Mouse (Mus musculus) WW6 (cell line): ENCODE measurements around the gene Lysmd1.

Source experiments
- DNase-seq: peaks from one replicate; pipeline ENCODE4 v3.0.0-alpha.2; 2013; ENCODE audit warnings: low read depth, low spot score

Gene Lysmd1

DNA sequence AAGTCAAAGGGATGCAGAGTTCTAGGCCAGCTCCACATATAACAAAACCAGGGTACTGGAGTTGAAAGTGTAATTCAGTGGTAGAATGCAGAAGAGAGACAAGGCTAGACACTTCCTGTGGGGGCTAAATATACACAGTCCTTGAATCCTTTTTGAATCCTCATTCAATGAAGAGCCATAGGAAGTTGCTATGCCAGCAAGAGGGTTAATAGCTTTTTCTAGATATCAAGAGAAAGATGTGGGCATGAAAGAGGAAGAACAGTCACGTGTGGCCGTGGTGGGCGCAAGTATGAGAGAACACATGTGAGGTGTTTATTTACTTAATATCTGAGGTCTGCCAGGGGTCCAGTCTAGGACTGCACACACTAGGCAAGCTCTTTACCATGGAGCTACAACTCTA lies 2.4 kb downstream of the Lysmd1 start:
- no peak for DNase-seq

DNA sequence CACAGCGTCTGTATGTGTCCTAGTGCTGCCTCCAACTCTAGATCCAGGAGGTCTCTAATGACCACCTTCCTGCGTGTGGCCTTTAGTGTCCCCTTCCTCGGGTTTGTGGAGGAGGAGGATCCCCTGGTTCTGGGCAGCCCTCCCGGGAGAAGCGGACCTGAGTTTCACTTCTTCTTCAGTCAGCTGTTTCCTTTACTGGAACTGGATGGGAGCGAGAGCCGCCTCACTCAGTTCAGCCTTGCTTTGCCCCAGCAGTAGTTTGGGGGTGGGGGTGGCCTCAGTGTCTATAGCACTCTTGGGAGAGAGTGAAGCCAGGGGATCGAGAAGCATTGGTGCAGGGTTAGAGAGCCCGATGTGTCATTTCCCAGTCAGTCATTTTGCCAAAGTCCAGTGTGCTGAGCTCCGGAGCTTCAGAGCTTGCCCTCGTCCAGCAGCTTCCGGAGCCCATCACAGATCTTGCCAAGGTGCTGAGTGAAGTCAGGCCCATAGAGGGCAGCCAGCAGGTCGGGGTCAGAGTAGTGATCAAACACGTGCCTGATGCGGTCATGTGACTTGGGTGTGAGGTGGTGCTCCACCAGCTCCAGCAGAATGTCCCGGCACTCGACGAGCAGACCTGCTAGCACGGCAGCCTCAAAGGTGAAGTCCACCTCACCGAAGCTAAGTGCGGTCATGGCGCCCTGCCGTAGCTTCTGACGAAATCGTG lies 5.8 kb downstream of the Lysmd1 start:
- no peak for DNase-seq

DNA sequence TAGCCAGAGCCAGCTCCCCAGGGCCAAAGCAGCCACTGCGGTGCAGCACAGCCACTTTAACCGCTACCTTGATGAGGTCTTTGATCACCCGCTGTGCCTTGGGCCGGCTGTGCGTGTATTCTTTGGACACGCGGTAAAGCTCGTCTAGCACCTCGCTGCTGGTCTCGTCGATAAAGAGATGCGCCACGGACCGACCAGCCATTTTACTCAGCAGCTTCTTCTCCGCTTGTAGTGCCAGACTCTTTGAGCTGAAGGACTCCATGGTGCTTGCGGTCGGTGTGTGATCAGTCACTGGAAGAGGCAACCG lies 6.4 kb downstream of the Lysmd1 start:
- DNase-seq: no peak

DNA sequence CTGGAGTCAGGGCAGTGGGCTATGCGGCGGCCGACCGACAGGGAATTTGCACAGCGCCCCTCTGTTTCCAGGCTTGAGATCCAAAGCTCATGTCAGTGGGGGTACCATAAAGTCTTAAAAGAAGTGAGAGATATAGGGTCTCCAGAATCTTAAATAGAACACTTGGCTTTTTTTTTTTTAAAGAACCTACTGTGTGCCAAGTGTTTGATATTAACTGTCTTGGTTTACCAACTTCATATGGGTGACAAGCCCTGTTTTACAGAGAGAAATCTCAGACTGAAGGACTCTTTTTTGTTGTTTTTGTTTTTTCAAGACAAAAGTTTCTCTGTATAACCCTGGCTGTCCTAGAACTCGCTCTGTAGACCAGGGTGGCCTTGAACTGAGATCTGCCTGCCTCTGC lies 6.9 kb downstream of the Lysmd1 start:
- DNase-seq: no peak

DNA sequence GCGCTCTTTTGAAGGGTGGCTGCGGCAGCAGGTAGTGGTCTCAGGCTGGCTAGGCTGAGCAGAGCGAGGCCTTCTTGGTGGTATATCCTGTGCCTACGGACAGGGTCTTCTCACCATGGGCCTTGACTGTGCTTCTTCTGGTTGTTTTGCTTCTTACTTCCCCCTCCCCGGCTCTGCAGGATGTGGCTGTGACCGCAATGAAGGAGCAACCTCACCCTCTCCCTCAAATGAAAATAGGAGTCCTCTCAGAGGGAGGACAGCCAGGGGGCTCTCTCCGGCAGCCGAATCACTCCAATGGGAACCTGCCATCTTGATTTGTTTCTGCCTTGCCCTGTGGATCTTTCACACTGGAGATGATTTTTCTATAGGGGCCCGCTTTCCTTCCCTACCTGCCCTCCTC lies 7.6 kb downstream of the Lysmd1 start:
- DNase-seq: no peak

DNA sequence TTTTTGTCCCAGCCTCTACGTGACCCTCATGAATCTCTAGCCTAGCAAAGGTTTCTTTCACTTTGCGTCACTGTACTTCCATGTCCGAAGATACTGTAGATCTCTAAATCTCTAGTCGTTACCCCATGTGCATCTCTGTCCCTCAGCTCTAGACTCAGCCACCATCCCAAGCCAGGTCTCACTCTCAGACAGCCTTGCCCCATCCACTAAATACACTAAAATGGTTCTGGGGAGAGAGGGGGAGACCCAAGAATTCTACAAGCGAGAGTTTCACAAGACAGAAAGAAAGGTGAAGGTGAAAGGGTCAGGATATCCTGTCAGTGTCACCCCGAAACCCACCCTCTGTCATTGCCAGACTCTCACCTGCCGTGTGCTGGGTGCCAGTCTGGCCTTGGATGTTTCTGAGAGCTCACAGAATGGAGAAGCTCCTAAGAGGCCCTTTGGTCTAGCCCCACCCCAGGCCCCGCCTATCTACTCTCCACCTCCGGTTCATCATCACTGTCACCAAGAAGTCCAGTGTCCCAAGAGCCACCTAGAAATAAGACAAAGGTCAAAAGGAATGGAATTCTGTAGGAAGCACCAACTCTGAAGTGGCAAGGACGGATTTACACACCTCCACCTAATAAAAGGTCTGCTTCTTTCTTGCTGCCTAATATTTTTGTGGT lies 8.2 kb downstream of the Lysmd1 start, which contains the start of gene Tnfaip8l2:
Tnfaip8l2 (minus strand) TSS at position 409 of the 665 bp plus-strand sequence.
- DNase-seq: no peak

DNA sequence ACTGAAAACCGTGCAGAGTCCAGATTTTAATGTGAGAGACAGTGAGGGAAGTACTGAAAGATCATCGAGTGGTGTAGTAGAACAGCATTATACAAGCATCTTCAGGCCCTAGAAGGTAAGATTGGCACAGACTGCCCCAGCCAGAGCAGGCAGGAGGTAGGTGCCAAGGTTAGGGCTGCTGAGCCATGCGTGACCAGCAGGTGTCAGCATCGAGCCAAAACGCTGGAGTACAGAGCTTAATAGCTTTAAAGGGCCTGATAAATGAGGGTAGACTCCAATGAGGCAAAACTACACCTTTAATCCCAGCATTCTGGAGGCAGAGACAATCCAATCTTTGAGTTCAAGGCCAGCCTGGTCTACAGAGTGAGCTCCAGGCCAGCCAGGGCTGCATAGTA lies 8.7 kb downstream of the Lysmd1 start:
- DNase-seq: no peak

DNA sequence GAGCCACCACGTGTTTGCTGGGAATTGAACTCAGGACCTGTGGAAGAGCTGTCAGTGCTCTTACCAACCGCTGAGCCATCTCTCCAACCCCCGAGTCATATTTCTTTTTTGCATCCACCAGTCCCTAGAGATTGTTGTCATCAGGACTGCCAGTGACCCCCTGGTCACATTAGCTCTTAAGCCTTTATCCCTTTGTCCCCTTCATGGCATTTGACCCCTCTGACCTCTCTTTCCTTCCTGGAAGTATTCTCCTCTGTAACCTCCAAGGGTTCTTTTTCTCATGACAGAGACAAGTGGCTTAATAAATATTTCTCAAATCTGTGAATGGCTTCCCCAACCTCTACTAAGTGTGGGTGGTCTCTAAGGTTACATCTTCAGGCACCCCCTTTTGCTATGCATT lies 14.0 kb downstream of the Lysmd1 start:
- DNase-seq: no peak

DNA sequence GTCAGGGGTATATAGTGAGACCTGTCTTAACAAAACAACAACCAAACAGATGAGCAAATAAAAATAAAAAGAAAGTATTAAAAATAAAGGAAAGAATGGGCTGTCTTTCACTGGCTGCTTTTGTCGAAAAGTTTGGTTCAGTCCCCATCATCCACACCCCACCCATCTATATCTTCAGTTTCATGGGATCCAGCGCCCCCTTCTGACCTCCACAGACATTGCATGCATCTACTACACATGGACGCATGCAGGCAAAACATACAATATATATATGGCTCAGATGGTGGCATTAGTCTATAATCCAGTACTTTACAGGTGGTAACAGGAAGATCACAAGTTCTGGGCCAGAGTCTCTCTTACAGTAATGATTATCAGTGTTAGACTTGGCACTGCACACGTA lies 20.0 kb downstream of the Lysmd1 start:
- no peak for DNase-seq

DNA sequence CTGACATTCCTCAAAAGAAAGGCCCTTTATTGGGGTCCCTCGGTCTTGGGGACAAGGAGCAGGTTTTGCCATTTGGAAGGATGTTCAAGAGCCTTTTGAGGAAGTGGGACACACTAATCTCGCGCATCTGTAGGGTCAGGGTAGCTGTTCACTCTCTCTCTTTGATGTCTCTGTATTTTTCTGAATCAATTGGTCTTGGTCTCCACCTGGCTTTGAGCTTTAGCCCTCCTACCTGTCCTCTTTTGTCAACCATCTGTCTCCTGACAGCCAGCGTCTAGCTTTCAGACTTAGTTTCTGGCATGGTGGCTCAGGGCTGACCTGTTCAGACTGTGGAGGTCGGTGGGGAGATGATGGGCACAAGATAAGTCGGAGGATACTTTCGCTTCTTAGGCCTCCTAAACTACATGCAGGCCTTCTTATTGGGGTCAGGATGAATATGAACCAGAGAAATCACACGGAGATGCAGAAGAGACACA lies 25.7 kb downstream of the Lysmd1 start:
- DNase-seq: no peak

DNA sequence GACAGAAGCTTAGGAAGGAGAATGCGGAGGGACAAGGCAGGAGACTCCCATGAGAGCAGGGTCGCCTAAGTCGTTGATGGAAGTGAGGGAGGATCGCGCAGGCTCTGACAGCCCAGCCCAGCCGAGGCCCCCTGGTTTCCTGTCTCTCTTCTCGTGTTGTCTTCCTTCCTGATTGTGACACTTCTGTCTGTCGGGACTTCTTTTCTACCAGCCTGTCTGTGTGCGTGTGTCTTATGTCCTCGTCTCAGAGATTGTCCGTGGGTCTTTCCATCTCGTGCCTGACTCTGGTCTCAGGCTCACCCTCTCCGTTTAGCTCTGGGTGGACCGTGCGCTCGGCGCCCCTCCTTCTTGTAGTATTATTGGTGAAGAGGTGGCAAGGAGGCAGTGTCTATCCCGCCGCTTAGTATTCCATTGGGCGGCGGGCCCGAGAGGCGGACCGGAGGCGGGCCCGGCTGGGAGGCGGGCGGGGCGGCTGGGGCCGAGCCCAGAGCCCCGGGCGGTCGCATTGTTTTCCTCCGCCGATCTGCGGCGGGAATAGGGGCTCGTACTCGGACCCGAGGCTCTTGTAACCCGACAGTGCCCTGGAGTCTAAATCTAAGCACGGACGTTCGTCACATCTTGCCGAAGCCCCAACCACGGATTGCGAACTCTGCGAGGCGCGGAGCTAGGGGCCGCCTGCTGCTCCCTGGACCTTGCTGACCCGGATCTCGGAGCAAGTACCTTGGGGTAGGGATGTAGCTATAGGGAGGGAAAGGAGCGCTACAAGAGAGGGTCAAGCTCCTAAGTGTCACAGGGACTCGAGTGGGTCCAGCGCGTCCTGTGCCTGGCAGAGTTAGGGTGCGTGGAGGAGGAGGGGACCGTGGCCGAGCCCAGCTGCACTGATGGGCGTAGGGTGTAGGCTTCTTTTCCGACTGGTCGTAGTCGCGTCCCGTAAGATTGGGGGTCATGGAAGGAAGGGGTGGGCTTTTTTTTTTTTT lies 26.4 kb downstream of the Lysmd1 start, which contains the start of gene Sema6c:
Sema6c (plus strand) TSS at position 471 of the 977 bp plus-strand sequence.
- peak; percentile 69 for DNase-seq

DNA sequence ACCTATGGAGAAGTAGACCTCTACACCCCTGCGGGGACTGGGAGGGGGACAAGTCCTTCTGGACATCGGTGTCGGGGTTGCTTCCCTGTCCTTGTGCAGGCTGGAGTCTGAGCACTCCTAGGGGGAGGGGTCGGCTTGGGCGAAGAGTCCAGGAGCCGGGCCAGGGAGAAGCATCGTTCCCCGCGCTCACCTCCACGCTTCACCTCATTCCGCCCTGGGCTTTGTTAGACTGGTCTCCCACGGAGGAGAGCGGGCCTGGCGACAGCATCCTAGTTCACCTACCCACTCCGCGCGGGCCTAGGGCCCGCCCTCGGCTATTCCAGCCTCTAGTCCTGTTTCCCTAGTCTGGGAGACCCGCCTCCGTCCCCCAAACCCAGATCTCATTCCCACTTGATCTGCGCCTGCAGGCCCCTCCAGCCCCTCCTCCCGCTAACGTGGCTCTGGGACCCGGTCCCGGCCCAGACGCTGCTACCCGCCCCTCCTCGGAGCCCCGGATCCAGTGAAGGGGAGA lies 27.2 kb downstream of the Lysmd1 start:
- no peak for DNase-seq

DNA sequence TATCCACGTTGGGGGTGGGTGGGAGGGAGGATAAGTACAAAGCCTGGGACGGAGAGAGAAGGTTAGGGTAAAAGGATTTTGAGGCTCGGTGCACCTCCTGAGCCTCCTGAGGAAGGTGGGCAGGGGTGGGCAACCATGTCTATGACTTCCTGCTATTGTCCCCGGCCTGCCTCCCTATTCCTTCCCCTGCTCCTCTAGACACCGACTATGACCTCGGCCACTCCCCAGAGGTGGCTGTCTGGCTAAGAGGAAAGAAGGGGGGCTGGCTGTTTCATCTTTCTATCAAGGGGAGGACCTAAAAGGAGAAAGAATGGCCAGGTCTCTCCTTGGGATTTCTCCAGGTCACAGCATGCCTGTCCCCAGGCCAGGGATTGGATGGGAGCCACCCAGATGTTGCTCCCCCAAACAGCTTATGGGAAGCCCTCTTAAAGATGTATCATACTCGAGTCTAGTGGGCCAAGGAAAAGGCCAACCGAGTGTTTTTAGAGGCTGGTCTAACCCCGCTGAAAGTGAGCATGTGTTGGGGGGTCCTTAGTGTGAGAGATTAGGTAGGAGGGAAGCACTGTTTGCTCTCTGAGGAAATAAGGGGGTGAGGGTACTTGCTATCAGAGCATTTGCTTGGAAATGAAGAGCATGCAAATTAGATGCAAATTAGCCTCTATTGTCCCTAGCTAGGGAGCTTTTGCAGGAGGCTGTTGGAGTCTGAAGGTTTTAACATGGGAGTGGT lies 27.9 kb downstream of the Lysmd1 start:
- no peak for DNase-seq

DNA sequence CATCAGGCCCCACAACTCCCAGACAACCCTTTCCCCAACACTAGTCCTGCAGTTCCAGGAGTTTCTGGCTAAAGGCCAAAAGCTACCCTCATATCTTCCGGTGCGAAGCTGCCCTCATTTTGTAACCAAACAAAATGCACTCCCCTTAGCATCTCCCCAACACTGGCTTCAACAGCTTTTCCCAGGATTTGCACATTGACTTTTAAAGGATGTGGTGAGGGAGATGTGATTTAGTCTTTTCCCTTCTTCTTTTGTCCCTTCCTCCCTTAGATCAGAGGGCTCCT lies 28.4 kb downstream of the Lysmd1 start:
- no peak for DNase-seq

DNA sequence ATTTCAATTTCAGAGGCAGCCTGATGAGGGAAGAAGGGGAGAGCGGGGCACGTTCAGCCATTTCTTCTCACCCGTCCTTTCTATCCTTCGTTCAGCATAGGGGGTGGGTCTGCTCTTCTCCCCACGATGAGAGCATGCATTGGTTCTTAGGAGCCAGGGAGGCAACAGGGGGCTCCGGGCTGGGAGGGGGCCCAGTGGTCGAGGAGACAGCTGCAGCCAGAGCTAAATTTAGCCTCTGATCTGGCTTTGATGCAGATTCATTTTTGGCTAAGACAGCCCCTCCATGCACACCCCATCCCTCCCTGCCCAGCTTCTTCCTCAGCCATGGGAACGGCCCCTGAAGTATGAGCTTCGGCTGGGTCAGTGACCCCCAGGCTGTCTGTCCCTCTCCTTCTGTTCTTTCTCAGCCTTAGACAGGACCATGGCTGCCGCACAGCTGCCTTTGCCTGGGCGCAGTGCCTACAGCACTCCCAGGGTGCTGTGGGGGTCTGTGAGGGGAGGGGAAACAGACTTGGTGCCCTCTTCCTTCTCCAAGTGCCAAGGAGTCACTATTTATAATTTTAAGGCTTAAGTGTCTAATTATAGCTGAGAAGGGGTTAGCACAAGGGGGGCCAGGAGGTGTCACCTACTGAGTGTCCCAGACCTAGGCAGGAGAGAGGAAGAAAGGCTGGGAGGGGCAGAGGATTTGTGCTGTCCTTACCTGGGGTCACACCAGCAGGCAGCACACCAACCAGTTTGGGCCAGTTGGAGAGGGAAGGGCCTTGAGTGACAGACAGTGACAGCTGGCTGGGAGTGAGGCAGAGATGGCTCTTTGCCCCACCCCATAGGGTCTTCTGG lies 29.7 kb downstream of the Lysmd1 start:
- DNase-seq: no peak

DNA sequence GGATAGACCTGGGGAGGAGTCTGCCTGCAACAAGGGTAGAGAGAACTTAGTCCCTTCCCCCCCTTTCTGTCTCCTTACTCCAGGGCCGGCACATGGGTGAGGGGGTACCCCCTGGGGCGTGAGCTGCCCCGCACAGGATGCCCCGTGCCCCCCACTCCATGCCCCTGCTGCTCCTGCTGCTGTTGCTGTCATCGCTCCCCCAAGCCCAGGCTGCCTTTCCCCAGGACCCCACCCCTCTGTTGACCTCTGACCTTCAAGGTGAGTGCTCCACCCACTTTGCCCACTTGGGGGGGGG lies 30.3 kb downstream of the Lysmd1 start:
- DNase-seq: no peak

DNA sequence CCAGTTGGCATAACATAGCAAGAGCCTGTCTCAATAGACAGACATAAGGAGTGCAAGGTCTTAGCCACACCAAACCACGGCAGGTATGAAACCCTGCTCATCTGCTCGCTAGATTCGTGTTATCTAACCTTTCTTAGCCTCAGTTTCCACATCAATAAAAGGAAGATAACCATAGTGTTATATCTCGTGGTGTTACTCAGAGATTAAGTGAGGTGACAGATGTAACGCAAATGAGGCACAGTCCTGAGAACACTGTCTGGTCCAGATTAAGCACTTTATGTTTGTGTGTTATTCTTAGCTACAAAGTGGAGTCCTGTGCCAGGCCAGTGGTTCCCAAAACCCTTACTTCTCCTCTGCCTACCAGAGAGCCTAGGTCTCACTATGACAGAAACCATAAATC lies 31.0 kb downstream of the Lysmd1 start:
- no peak for DNase-seq

DNA sequence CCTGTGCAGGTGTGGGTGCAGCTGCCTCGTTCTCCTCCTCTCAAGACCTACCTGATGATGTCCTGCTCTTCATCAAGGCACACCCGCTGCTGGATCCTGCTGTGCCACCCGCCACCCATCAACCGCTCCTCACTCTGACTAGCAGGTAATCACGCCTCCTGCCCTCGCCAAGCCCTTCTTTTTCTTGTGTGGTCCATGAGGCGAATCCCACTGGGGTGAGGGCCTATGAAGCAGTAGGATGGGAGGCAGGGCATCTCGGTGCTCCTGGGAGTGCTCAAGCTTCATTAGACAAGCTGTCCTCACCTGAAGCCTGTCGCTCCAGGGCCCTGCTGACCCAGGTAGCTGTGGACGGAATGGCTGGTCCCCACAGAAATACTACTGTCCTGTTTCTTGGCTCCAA lies 36.1 kb downstream of the Lysmd1 start:
- DNase-seq: no peak

DNA sequence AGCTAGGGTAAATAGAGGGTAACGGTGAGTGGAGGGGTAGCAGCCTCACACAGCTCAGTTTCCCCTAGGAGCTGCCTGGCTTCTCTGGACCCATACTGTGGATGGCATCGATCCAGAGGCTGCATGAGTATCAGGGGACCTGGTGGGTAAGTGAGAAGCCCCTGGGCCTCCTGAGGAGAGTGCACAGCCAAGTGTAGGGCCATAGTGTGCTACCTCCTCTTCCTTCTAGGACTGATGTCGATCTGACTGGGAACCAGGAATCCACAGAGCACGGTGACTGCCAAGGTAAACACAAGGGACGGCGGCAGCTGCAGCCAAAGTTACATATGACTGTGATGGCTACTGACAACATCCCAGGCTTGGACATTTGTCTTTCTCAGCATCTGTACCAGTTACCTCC lies 37.2 kb downstream of the Lysmd1 start:
- no peak for DNase-seq

DNA sequence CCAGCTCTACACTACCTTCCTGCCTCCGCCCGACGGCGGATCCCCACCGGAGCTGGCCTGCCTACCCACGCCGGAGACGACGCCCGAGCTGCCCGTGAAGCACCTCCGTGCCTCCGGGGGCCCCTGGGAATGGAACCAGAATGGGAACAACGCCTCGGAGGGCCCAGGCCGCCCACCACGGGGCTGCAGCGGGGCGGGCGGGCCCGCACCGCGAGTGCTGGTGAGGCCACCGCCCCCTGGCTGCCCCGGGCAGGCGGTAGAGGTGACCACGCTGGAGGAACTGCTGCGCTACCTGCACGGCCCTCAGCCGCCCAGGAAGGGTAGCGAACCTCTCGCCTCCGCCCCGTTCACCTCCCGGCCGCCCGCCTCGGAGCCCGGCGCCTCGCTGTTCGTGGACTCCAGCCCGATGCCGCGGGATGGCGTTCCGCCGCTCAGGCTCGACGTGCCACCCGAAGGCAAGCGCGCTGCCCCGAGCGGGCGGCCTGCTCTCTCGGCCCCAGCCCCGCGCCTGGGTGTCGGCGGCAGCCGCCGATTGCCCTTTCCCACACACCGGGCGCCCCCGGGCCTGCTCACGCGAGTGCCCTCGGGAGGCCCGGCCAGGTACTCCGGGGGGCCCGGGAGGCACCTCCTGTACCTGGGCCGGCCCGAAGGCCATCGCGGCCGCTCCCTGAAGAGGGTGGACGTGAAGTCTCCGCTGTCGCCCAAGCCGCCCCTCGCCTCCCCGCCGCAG lies 38.8 kb downstream of the Lysmd1 start:
- no peak for DNase-seq
